Mouse (Mus musculus) cerebellum, adult 9-11 months (tissue): Measurements from ENCODE around the gene Uqcc3.
"Not testable (repeated sequence)": the region's sequence is repeated elsewhere in the genome, so short reads cannot be mapped to it uniquely, and the experiment has no call there.

Source experiments
- DNase-seq: peaks from one replicate; pipeline ENCODE4 v3.0.0; 2022

The Uqcc3 gene

GRCm38 (mm10) chr19:8844371-8845129 is 36.2 kb downstream of the Uqcc3 start:
- DNase-seq = peak; percentile 67

GRCm38 (mm10) chr19:8842961-8843360 is 37.8 kb downstream of the Uqcc3 start:
- DNase-seq = no peak

- DNase-seq = peak; percentile 69
These were observed 39.7 kb downstream of the Uqcc3 start for GRCm38 (mm10) chr19:8841012-8841411.

DNA sequence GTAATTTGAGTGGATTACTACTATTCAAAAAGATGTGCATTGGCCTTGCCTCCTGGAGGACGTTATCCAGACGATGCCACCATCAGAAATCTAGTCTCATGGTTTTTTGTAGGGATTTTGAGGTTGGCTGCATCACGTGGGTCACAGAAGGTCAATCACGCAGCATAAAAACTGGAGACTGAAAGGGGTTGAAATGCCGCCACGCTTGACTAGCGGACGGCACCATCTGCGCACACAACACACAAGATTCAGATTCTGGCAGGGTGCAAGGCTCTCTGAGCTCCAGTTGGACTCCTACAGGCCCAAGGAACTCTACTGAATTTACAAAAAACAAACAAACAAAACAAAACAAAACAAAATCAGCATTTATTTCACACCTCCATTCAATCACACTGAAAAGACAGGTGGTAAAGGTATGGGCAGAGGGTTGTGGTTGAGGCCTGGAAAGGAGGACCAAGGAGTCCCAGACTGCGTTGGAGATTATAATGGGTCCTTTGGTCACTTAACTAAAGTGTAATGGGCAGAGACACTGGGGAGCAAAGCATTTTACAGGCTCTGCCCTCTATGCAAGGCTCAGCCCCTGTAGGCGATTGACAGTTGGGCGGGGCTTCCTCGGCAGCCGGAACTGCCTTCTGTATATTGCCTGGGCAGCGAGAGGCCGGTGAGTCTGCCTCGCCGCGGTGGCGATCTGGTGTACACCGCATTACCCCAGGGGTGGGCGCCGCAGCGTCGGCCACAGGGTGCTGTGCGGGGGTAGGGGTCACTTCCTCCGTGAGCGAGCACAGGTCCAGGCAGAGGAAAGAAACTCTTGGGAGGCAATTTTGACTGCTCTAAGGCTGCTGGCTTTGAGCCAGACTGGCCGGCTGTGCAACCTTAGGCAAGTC is 40.6 kb downstream of the Uqcc3 start:
- DNase-seq = peak; percentile 90

GRCm38 (mm10) chr19:8839103-8839907 is 41.4 kb downstream of the Uqcc3 start, which contains the start of gene Gng3:
TSS of gene Gng3 (minus strand) at chr19:8839194.
- peak; percentile 95 for DNase-seq

DNA sequence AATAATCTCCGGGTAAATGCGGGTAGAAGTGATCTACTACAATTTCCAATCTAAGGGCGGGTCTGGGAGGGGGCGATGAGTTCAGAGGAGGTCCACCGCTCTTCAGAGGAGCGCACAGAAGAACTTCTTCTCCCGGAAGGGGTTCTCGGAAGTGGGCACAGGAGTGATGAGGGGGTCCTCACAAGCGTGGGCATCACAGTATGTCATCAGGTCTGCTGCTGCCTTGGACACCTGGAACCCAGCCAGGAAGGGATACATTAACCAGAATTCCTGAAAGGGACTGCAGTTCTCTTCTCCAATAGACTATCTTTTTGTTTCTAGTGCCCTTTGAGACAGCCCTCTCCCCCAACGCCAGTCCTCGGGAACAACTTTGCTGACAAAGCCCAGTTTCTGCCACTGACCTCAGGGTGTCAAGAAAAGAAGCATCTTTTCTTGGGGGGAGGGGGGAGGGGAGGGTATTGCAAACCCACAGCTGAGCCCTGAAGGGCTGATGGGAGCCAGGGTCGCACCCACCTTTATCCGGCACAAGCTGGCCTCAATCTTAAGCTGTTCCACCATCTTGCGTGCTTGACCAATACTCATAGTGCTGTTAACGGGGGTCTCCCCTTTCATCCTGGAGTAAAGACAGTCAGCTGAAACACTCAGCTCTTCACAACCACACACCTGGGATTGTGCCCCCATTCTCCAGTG is 42.5 kb downstream of the Uqcc3 start:
- peak; percentile 80 for DNase-seq

GRCm38 (mm10) chr19:8837251-8837791 is 43.4 kb downstream of the Uqcc3 start, which contains the start of gene Bscl2:
TSS of gene Bscl2 (plus strand) at chr19:8837467.
- DNase-seq = peak; percentile 90

- DNase-seq = not testable (repeated sequence)
These were observed 44.4 kb downstream of the Uqcc3 start for GRCm38 (mm10) chr19:8836327-8836726.

DNA sequence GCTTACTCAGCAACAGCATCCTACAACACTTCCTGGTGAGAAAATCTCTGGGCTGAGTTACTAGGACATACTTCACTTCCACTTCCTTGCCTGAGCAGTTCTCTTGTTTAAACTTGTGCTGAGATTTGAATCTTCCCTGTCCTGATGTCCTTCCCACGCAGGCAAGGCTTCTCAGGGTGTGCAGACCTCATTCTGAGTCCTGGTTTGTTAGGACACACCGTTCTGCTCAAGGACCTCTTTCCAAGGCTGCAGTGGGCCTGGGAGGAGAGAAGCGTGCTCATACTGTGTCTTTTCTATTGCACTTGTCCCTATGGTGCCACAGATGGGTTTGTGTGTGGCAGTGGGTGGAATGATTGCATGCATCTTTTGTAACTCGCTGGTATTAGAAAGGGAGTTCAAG is 47.8 kb downstream of the Uqcc3 start:
- DNase-seq = no peak

- DNase-seq = no peak
These were observed 49.5 kb downstream of the Uqcc3 start for GRCm38 (mm10) chr19:8831262-8831661.

DNA sequence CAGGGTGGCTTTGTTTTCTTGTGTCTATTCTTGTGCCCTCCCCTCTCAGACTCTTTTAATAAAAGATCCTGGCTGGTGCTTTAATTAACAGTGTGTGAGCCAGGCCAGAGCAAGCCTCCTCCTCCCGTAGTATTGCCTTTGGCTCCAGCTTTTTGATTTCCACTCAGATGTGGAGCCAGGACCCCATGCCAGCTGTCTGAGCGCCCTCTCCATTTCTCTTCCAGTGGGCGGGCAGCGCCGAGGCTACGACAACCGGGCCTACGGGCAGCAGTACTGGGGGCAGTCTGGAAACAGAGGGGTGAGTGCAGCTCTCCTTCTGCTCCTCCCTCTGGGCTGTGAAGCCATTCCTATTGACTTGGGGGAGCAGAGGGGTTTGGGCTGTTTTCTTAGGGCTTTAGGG is 50.1 kb downstream of the Uqcc3 start:
- no peak for DNase-seq
